Mouse (Mus musculus) adrenal gland, adult 2 months (tissue): ENCODE measurements around the gene Tcam1. TPM values are rescaled to one million over a fixed set of nuclear protein-coding genes. Genes with fewer than 3 reads are reported as not detected.
"Not testable (repeated sequence)": the region's sequence is repeated elsewhere in the genome, so short reads cannot be mapped to it uniquely, and the experiment has no call there.

Source experiments
- DNase-seq: peaks from one replicate; pipeline ENCODE4 v3.0.0; 2021
- long read RNA-seq: library from polyadenylated mRNA; stranded (forward); transcript quantifications from one replicate; pipeline ENCODE4 v2.0.0, GENCODE M21; 2021
- polyA plus RNA-seq: library from polyadenylated mRNA; depleted of rRNA; stranded (reverse); fragments of >200 nt; gene quantifications from 2 replicates; pipeline ENCODE4 v1.2.3, GENCODE M21; 2012; rRNA removed
- total RNA-seq, 2 experiments: library from RNA; stranded (reverse); gene quantifications; 2 replicates each; pipeline ENCODE4 v1.2.3; 2021

Tcam1 gene
- total RNA-seq: under 1 TPM; 0.10 to 0.26 TPM
- polyA plus RNA-seq: not detected in 2 replicates
- long read RNA-seq: 0 reads

GRCm38 (mm10) chr11:106276454-106276853 is at the start of gene Tcam1:
TSS of gene Tcam1 (plus strand) at chr11:106276672.
- peak; percentile 92 for DNase-seq

GRCm38 (mm10) chr11:106233978-106234377 is 42.5 kb upstream of the Tcam1 start:
- DNase-seq: not testable (repeated sequence)

- no peak for DNase-seq
Measured at GRCm38 (mm10) chr11:106246834-106247233, 29.6 kb upstream of the Tcam1 start.

- no peak for DNase-seq
Measured at GRCm38 (mm10) chr11:106249326-106249725, 27.1 kb upstream of the Tcam1 start.

GRCm38 (mm10) chr11:106254767-106255166 is 21.7 kb upstream of the Tcam1 start:
- DNase-seq: peak; percentile 14

GRCm38 (mm10) chr11:106255174-106255573 is 21.3 kb upstream of the Tcam1 start:
- peak; percentile 47 for DNase-seq

- DNase-seq: peak; percentile 97
Measured at GRCm38 (mm10) chr11:106255685-106256451, 20.6 kb upstream of the Tcam1 start, which contains the start of the genes Ftsj3 and Psmc5. TSS of gene Ftsj3 (minus strand) at chr11:106256079. TSS of gene Psmc5 (plus strand) at chr11:106256154.

- DNase-seq: peak; percentile 35
Measured at GRCm38 (mm10) chr11:106256775-106257174, 19.7 kb upstream of the Tcam1 start.

- no peak for DNase-seq
Measured at GRCm38 (mm10) chr11:106260826-106261450, 15.5 kb upstream of the Tcam1 start.

GRCm38 (mm10) chr11:106263963-106264362 is 12.5 kb upstream of the Tcam1 start:
- DNase-seq: no peak

- no peak for DNase-seq
Measured at GRCm38 (mm10) chr11:106264988-106265387, 11.5 kb upstream of the Tcam1 start.

- DNase-seq: no peak
Measured at GRCm38 (mm10) chr11:106265570-106265969, 10.9 kb upstream of the Tcam1 start.

- no peak for DNase-seq
Measured at GRCm38 (mm10) chr11:106266431-106266830, 10.0 kb upstream of the Tcam1 start.

GRCm38 (mm10) chr11:106267311-106267852 is 9.1 kb upstream of the Tcam1 start:
- DNase-seq: peak; percentile 80

- DNase-seq: peak; percentile 32
Measured at GRCm38 (mm10) chr11:106267871-106268270, 8.6 kb upstream of the Tcam1 start.

- peak; percentile 92 for DNase-seq
Measured at GRCm38 (mm10) chr11:106268326-106269059, 8.0 kb upstream of the Tcam1 start.

GRCm38 (mm10) chr11:106269060-106269431 is 7.4 kb upstream of the Tcam1 start:
- peak; percentile 52 for DNase-seq

- peak; percentile 52 for DNase-seq
Measured at GRCm38 (mm10) chr11:106271131-106271793, 5.2 kb upstream of the Tcam1 start.

GRCm38 (mm10) chr11:106271794-106272643 is 4.5 kb upstream of the Tcam1 start:
- no peak for DNase-seq

GRCm38 (mm10) chr11:106272644-106273310 is 3.7 kb upstream of the Tcam1 start, which contains the start of gene Smarcd2:
TSS of gene Smarcd2 (minus strand) at chr11:106272972.
- peak; percentile 100 for DNase-seq
